10 mouse cellular contexts compared by ENCODE assay signal in genomic region chr5:92987891-92988768, GRCm38 (mm10). TPM values are rescaled to one million over a fixed set of nuclear protein-coding genes. Genes with fewer than 3 reads are reported as not detected.
A peak's percentile ranks its signal among the peaks of the same experiment; 100 is the strongest.
DNase-seq lines count a peak whose midpoint lies in the region; ATAC-seq and TF ChIP-seq lines count a peak whose summit lies in the region.
"Had no signal": no experiment of that assay in that cellular context is flagged by ENCODE, and none has a peak within 500 bp of the region (broad histone marks: within the 10 kb centered on the region; RNA-seq: fewer than 3 reads in every experiment).

No protein-coding gene starts in this region.

- no peaks in the 10 kb centered on the region for H3K36me3 ChIP-seq in forebrain, embryonic 12.5 days (replicated peaks)
- H3K36me3 ChIP-seq in limb, embryonic 12.5 days: no peaks in the 10 kb centered on the region

- H3K4me3 ChIP-seq in lung, adult 2 months (replicated peaks; ENCODE audit: extremely low read depth, low read depth, low read length): no peak overlapping the region
- H3K4me3 ChIP-seq in forebrain, embryonic 12.5 days (replicated peaks): no peak overlapping the region
- H3K4me3 ChIP-seq in limb, embryonic 12.5 days (replicated peaks): no peak overlapping the region

- no peaks in the 10 kb centered on the region for H3K27me3 ChIP-seq in forebrain, embryonic 12.5 days
- no peaks in the 10 kb centered on the region for H3K27me3 ChIP-seq in limb, embryonic 12.5 days

- intact Hi-C loops in left cerebral cortex, postnatal 4 days (cut with DNase I): no loop called here

- H3K27ac ChIP-seq in forebrain, embryonic 12.5 days: 0 out of 2 replicates have a peak overlapping the region, but pooled peaks have one; percentile 63
- H3K27ac ChIP-seq in limb, embryonic 12.5 days: peak overlapping the region; percentile 93

- peak; percentile 16 for DNase-seq in lung, postnatal 10 days
- DNase-seq in lung, adult 2 months: no peak
- peak; percentile 30 for DNase-seq in retina, postnatal 1 day
- no peak for DNase-seq in layer of hippocampus, adult 11-12 months (ENCODE audit: low spot score)
- no peak for DNase-seq in left cerebral cortex, postnatal 4 days
- no peak for DNase-seq in B cell, adult 2 months
- DNase-seq: adrenal gland, postnatal 36 days; spleen, adult 18-20 months had no signal

- WGBS in lung, adult 2 months: 55% methylated on average over 16 of the region's 16 CpGs
- 60% methylated on average over 16 of the region's 16 CpGs for WGBS in forebrain, embryonic 12.5 days
- 32% methylated on average over 16 of the region's 16 CpGs for WGBS in limb, embryonic 12.5 days

- no peak overlapping the region; the same call in 1 of the 2 replicates for H3K9ac ChIP-seq in forebrain, embryonic 12.5 days
- no peak overlapping the region for H3K9ac ChIP-seq in limb, embryonic 12.5 days (replicated peaks)

- no peak for TF ChIP-seq CTCF in lung, adult 2 months (IDR thresholded peaks at IDR 0.05; ENCODE audit: insufficient read depth, low read length)

- no peaks in the 10 kb centered on the region for H3K9me3 ChIP-seq in forebrain, embryonic 12.5 days
- H3K9me3 ChIP-seq in limb, embryonic 12.5 days: no peaks in the 10 kb centered on the region

- TF ChIP-seq POLR2A in lung, adult 2 months (IDR thresholded peaks at IDR 0.05; ENCODE audit: borderline replicate concordance, extremely low read depth, low read depth, low read length): no peak

- H3K4me1 ChIP-seq in lung, adult 2 months (ENCODE audit: control insufficient read depth, insufficient read depth, low read length): no peaks in the 10 kb centered on the region
- peaks cover 12% of the 10 kb centered on the region for H3K4me1 ChIP-seq in forebrain, embryonic 12.5 days
- H3K4me1 ChIP-seq in limb, embryonic 12.5 days (replicated peaks): peaks cover 25% of the 10 kb centered on the region

- ATAC-seq in forebrain, embryonic 12.5 days (ENCODE audit: low FRiP score): peak; percentile 44; the same call in 1 of the 2 replicates
- 0 out of 2 replicates have a peak, but pooled peaks have one; percentile 28 for ATAC-seq in limb, embryonic 12.5 days (ENCODE audit: insufficient number of reproducible peaks, insufficient read depth, low FRiP score, low TSS enrichment, low read depth)

- H3K4me2 ChIP-seq in forebrain, embryonic 12.5 days: 0 out of 2 replicates have a peak overlapping the region, but pooled peaks have one; percentile 10
- peak overlapping the region; percentile 30 for H3K4me2 ChIP-seq in limb, embryonic 12.5 days

RNA-seq across cellular contexts. Expression of gene Sowahb, which starts 56.7 kb away (rescaled TPM):
- polyA plus RNA-seq in lung, adult 2 months (2012; rRNA removed): 2.0 and 2.2 TPM in 2 replicates
- 0.18 and 0.29 TPM in 2 replicates for polyA plus RNA-seq in forebrain, embryonic 12.5 days (2016; fragmentation: Nextera tagmentation; extraction: Ambion mirVana)
- 0.64 and 0.73 TPM in 2 replicates for polyA plus RNA-seq in limb, embryonic 12.5 days (2016; fragmentation: Nextera tagmentation; extraction: Ambion mirVana)
- under 1 TPM; 0.64 to 0.74 TPM for total RNA-seq in left cerebral cortex, postnatal 4 days (2021)
- total RNA-seq: adrenal gland, postnatal 36 days had no signal

Comparison
In these comparisons a context has a peak if more than half of its experiments do, and no peak if none do; other contexts are left out.
1. DNase-seq: peak in lung, postnatal 10 days (single experiment) and retina, postnatal 1 day (single experiment); none in lung, adult 2 months (single experiment), layer of hippocampus, adult 11-12 months (single experiment), left cerebral cortex, postnatal 4 days (single experiment) and B cell, adult 2 months (0 of 2).